Mouse (Mus musculus) liver, embryonic 13.5 days (tissue): Measurements from ENCODE around the gene Amn1. TPM values are rescaled to one million over a fixed set of nuclear protein-coding genes. Genes with fewer than 3 reads are reported as not detected.

Source experiments
- polyA plus RNA-seq: library from polyadenylated mRNA; unstranded; fragments of >200 nt; fragmentation: Nextera tagmentation; extraction: Ambion mirVana; gene quantifications from 2 replicates; pipeline ENCODE4 v1.2.1, GENCODE M21; 2015

Amn1 gene
- polyA plus RNA-seq, 1 experiment from 2014 or later = 8.0 TPM

Other genes with a start within 250 kb of the Amn1 start
- 27.0 and 32.8 TPM in 2 replicates for gene Sinhcaf, start 242.2 kb downstream of the Amn1 start, polyA plus RNA-seq
- 3.8 and 4.3 TPM in 2 replicates for gene Dennd5b, start 87.0 kb downstream of the Amn1 start, polyA plus RNA-seq
- not detected in 2 replicates for gene Gm10203, start 58.5 kb downstream of the Amn1 start, polyA plus RNA-seq
- 11.5 and 13.5 TPM in 2 replicates for gene Etfbkmt, start 48.9 kb downstream of the Amn1 start, polyA plus RNA-seq
- gene Resf1, start 120.7 kb upstream of the Amn1 start, polyA plus RNA-seq = 24.6 and 32.0 TPM in 2 replicates
- gene Bicd1, start 220.2 kb upstream of the Amn1 start, polyA plus RNA-seq = 1.0 TPM in 2 replicates